Mouse (Mus musculus) granulocyte monocyte progenitor cell, adult 5-6 weeks (primary cell): ENCODE measurements at regions not wholly inside any gene's neighbourhood (a gene's known extent, or its start where the extent isn't known, plus 50 kb on each side); places are given as distances from the start of the nearest gene placed in this dataset.

Source experiments
- ATAC-seq: replicated peaks from 2 replicates; pipeline ENCODE4 v1.8.0; 2016; ENCODE audit warnings: mild to moderate bottlenecking, moderate TSS enrichment, inconsistent platforms; ENCODE audit not compliant: poor library complexity, severe bottlenecking

- no peak for ATAC-seq
These were observed 103.7 kb downstream of the E030025P04Rik start for GRCm38 (mm10) chr11:109040519-109040916.

- no peak for ATAC-seq
These were observed 104.2 kb downstream of the E030025P04Rik start for GRCm38 (mm10) chr11:109039792-109040518.

GRCm38 (mm10) chr11:109039060-109039791 is 104.9 kb downstream of the E030025P04Rik start:
- ATAC-seq: no peak

GRCm38 (mm10) chr11:109038136-109038535 is 106.0 kb downstream of the E030025P04Rik start:
- ATAC-seq: no peak

- no peak for ATAC-seq
These were observed 109.6 kb downstream of the E030025P04Rik start for GRCm38 (mm10) chr11:109034596-109034995.

- ATAC-seq: no peak
These were observed 110.1 kb downstream of the E030025P04Rik start for GRCm38 (mm10) chr11:109034072-109034471.

- no peak for ATAC-seq
These were observed 111.4 kb downstream of the E030025P04Rik start for GRCm38 (mm10) chr11:109032729-109033128.

- peak; percentile 50 for ATAC-seq
These were observed 110.3 kb downstream of the Axin2 start for GRCm38 (mm10) chr11:109030486-109030885.

GRCm38 (mm10) chr11:109029894-109030293 is 109.7 kb downstream of the Axin2 start:
- ATAC-seq: no peak

- no peak for ATAC-seq
These were observed 94.7 kb downstream of the Axin2 start for GRCm38 (mm10) chr11:109014806-109015205.

GRCm38 (mm10) chr11:109011161-109011560 is 91.0 kb downstream of the Axin2 start:
- ATAC-seq: no peak

- no peak for ATAC-seq
These were observed 88.7 kb downstream of the Axin2 start for GRCm38 (mm10) chr11:109008872-109009271.

- ATAC-seq: no peak
These were observed 85.5 kb downstream of the Axin2 start for GRCm38 (mm10) chr11:109005681-109006080.
